Mouse (Mus musculus) cerebellum, postnatal 36 days (tissue): ENCODE results near the gene Tmem274.
"Not testable (repeated sequence)": the region's sequence is repeated elsewhere in the genome, so short reads cannot be mapped to it uniquely, and the experiment has no call there.

Experiments used
- DNase-seq, 2 experiments: peaks; one replicate each; pipeline ENCODE4 v3.0.0; 2021 to 2022; ENCODE audit warnings: mixed read lengths in 2 of 2

The Tmem274 gene

DNA sequence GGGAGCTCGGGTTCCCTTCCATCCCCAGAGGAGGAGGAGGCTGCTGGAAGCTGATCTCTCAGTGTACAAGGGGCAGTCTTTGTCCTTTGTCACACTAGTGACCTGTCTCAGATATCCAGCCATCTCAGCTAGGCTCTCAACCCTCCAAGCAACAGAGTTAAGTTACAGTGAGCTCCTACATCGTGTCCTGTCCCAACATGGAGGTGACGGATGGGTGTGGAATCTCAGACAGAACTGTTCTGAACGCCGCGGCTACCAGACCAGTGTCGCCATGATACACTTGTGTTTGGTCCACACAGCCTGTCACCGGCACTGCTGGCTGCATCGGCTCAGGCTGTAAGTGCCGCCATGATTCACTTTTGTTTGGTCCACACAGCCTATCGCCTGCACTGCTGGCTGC lies at the start of gene Tmem274:
Gene Tmem274 (plus strand): TSS at position 301 of the 400 bp plus-strand sequence.
- no peak for DNase-seq

DNA sequence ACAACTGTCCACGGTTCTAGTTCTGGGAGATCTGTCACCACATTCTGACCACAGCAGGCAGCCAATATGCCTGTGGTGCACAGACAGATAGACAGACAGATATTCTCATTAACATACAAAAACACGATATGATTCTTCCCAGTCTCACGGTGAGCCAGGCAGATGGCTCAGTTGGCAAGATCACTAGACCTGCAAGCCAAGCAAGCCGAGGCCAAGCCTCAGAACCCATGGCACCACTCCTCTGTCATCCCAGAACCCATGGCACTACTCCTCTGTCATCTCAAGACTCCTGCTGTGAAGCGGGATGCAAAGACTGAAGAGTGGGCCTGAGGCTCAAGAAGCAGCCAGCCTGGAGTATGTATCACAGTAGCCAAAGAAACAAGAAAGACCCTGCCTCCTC lies 47.6 kb upstream of the Tmem274 start:
- peak; percentile 83 to 84 for DNase-seq

DNA sequence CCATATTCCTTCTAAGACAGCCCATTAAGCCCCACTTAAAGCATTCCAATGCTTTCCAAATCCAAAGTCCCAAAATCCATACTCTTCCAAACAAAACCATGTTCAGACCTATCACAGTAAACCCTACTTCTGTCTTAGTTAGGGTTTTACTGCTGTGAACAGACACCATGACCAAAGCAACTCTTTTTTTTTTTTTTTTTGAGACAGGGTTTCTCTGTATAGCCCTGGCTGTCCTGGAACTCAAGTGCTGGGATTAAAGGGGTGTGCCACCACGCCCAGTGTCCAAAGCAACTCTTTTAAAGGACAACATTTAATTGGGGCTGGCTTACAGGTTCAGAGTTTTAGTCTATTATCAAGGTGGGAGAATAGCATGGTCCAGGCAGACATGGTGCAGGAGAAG lies 45.3 kb upstream of the Tmem274 start:
- DNase-seq = not testable (repeated sequence)

DNA sequence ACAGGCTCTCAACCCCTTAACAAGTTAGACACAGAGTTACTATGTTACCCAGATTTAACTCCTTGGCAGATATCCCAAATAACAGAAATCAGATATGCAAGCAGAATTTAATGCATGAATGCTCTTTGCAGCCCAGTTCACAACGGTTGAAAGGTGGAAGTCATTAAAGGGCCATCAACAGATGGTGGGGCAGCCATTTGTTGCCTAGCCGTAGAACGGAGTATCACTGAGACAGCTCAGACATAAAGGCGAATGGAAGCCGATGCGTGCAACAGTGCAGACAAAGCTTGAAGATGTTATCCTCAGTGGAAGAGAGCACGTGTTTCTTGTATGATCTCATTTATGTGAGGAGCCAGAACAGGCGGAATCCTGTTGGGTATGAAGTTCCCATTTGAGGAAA lies 36.6 kb upstream of the Tmem274 start:
- no peak for DNase-seq

DNA sequence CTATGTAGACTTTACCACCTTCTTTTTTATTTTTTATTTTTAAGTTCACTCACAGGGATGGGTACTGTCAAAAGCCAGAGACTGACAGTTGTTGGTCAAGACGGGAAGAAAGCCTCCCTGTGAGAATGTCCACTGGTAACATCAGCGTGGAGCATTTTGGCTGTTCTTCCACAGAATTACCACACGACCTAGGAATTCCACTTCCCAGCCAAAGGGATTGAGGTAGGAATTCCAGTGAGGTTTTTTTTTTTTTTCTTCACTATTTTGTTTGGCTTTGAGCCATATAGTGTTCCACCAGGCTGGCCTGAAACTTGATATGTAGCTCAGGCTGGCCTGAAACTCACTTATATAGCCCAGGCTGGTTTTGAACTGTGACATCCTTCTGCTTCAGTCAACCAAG lies 34.7 kb upstream of the Tmem274 start:
- no peak for DNase-seq

DNA sequence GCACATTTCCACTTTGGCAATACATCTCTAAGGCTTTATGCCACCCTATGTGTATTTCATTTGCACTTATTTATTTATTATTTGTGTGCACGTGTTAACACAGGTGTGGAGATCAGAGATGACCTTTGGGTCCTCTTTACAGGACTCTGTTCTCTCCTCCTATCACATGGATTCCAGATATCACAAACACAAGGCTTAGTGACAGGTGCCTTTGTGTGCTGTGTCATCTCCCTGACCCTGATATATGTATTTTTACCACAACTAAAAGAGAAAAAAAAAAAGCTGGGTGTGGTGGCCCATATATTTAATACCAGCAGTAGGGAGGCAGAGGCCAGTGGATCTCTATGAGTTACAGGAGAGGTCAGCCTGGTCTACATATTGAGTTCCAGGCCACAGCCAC lies 32.7 kb upstream of the Tmem274 start:
- DNase-seq = no peak

DNA sequence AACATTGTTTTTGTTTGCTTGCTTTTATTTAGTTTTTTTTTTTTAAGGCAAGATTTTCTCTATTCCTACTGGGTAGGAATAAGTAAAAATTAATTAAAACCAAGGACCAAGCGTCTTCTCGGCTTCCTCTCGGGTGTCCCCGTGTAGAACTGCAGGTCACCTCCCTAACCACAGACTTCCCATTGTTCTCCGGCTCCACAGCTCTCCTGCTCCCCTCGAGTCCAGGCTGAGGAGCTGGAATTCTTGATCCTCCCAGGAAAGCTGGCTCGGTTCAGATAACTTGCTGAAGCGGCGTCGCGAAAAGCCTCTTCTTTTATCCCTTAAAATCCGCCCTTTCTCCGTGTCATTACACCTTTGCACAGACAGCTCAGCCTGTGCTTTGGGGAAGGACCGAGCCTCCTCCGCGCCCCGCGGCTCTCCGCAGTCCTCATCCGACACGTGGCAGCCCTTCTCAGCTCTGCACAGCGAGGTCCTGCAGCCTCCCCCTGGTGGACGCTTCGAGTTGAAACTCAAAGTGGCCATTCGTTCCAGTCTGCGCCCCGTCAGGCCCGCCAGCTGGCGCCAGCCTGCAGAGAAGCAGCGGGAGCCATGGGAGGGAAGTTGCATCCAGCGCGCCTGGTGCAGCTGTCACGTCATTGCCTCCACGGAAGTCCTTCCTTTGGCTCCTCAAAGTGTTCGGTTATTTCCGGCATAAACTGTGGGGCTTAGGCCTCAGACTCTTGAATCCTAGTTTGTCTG lies 32.0 kb upstream of the Tmem274 start:
- DNase-seq = peak; percentile 88 to 92

DNA sequence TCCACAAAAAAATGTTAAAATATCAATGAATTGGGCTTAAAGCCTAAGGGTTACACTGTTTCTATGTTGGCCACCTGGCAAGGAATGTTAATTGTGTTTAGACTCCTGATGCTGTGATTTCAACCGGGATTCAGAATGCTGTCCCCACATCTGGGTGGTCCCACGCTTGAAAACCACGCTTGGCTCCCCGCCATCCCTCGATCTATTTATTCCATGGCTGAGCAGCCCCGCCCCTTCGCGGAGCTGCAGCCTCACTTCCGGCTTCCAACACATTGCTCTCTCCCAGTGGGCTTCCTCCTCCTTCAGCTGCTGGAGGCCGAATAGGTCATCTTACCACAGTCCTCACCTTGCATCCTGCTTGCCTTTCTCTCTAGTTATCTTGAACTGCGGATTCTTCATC lies 31.3 kb upstream of the Tmem274 start:
- peak; percentile 38 to 44 for DNase-seq

DNA sequence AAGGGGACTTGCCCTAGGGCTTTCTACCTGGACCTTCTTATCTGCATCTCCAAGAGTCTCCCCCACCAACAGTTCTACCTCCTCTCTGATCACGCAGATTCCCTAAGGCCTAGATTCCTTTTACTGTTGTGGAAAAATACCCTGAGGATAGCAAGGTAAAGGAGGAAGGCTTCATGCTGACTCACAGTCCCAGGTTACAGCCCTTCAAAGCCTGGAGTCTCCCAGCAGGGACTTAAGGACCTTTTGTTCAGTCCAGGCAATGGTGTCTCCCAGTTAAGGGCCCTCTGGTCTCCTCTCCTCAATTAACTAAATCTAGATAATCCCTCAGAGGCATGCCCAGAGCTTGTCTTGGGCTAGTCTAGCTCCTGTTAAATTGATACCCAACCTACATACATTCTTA lies 30.9 kb upstream of the Tmem274 start:
- no peak for DNase-seq

DNA sequence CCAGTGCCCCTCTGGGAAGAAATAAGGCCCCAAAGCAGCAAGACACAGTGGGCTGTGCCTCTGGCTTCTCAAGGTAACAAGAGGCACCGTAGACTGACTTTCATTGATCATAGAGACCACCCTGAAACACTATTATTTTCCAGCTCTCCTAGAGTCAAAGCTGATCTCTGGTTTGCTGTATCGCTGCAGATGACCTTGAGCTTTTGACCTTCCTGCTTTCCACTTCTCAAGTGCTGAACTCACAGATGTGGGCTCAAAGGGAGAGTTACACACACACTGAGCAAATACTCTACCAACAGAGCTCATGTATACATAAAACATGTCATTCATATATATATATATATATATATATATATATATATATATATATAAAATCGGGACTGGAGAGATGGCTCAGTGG lies 26.5 kb upstream of the Tmem274 start:
- no peak for DNase-seq

DNA sequence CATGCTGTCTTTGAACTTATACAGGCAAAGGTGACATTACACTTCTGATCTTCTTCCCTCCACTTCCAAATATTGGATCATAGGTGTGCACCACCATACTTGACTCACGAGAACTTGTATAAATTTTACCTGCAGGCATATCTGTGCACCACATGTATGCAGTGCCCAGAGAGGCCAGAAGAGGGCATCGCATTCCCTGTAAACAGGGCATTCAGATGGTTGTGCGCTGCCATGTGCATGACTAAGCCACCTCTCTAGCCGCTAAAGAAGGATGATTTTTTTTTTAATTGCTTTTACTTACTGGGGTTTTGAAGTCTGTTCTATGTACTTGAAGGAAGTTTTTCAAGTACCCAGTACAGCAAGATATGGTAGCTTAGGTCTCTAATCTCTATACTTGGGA lies 23.5 kb upstream of the Tmem274 start:
- DNase-seq = peak; percentile 46 to 56

DNA sequence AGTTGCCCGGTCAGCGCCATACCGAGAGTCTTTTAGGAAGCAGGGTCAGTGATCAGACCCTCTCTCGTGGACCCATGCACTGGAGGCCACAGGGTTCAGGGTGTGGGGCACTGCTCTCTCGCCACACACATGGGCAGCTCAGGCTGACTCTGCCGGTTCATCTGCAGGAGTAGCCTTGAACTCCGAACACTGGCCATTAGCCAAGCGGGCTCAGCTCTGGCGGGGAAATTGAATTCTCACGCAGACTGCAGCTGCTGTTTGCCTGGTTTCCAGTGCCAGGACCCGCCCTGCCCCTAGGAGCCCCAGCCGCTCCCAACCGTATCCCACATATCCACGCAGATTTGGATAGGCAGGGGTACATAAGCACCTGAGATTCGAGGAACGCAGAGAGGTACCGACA lies 22.9 kb upstream of the Tmem274 start:
- peak in 1 of 2 experiments; percentile 32 for DNase-seq

DNA sequence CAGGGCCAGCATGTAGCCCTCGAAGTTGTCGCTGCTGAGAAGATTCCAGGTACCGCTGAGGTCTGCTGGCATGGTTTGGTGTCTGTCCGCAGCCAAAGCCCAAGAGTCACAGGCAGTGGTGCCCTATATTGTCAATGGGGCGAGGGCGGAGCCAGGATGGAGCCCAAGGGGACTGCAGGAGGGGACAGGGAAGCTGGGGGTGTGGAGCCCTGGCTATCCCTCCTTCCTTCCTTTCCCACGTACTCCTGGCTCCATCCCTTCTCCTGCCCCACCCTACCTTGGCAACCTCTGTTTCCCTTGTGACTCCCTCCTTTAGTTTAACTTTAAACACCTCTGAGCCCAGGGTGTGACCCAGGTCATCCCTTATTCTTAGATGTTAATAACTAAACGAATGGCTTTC lies 22.3 kb upstream of the Tmem274 start, which contains the start of gene Rbp7:
Gene Rbp7 (minus strand): TSS at position 100 of the 400 bp plus-strand sequence.
- DNase-seq = no peak

DNA sequence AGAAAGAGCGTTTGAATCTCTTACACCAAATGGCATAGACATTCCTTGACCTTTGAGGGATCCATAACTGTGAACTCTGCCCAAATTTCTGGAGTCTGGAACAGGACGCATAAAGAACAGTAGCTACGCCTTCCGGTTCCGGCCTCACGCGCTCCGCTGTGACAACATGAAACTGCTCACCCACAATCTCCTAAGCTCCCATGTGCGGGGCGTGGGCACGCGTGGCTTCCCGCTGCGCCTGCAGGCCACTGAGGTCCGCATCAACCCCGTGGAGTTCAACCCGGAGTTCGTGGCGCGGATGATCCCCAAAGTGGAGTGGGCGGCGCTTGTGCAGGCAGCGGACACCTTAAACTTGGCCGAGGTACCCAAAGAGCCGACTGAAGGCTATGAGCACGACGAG lies 20.0 kb upstream of the Tmem274 start:
- DNase-seq = not testable (repeated sequence)

DNA sequence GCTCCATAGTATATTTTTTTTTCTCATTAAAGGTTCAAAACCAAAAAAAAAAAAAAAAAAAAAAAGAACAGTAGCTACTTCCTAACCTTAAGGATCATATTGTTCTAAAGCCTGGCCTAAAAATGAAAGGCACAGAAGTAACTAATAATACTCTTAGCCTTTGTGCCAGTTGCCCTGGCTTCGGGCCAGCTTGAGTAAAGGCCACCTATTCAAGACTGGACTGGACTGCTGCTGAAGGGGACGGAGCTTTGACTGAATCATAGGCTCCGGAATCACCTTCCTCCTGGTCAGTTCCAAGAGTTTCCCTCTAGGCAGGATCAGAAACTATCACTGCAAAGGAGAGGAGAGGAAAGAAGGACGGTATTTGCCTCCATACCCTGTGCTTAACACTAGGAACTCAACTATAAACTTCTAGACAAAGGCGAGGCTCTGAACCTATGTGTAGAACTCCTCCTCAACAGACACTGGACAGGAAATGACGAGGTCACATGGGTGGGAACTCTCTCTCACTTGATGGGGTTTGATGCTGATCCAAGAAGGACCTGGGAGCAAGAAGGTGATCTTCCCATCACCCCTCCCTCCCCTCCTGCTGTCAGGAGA lies 19.2 kb upstream of the Tmem274 start:
- peak; percentile 30 to 33 for DNase-seq

DNA sequence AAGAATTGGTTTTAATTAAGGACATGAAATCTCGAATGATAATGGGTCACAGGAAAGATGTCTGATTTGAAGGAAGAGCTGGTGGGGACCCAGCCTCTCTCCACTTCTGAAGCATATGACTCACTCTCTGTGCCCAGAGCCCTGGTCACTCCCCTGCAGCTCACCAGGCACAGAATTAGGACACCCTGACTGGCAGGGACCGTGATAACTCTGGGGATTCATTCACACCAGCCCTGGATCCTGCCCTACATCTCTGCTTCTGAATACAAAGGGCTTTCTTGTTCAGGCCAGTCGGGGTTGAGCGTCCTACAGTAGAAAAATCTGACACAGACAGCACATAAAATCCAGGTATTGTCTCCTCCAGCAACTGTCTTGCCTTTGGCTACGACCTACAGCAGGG lies 18.7 kb upstream of the Tmem274 start:
- DNase-seq = no peak

DNA sequence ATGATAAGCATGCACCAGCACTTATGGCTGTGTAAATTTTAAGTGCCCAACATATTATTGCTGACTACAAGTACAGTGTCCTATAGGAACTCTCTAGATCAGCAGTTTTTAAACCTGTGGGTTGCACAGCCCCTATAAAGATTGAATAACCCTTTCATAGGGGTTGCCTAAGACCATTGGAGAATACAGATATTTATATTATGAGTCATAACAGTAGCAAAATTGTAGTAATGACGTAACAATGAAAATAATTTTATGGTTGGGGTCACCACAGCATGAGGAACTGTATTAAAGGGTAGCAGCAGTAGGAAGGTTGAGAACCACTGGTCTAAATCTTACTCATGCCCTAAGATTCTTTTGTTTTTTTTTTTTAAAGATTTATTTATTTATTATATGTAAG lies 17.8 kb upstream of the Tmem274 start:
- no peak for DNase-seq

DNA sequence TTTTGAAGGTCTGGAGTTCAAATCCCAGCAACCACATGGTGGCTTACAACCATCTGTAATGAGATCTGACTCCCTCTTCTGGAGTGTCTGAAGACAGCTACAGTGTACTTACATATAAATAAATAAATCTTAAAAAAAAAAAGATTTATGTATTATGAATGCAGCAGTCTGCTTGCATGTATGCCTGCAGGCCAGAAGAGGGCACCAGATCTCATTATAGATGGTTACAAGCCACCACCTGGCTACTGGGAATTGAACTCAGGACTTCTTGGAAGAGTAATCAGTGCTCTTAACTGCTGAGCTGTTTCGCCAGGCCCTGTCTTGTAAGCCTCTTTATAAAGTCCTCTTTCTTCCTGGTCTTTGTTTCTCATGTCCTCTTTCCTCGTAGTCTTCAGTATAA lies 16.7 kb upstream of the Tmem274 start:
- not testable (repeated sequence) for DNase-seq

DNA sequence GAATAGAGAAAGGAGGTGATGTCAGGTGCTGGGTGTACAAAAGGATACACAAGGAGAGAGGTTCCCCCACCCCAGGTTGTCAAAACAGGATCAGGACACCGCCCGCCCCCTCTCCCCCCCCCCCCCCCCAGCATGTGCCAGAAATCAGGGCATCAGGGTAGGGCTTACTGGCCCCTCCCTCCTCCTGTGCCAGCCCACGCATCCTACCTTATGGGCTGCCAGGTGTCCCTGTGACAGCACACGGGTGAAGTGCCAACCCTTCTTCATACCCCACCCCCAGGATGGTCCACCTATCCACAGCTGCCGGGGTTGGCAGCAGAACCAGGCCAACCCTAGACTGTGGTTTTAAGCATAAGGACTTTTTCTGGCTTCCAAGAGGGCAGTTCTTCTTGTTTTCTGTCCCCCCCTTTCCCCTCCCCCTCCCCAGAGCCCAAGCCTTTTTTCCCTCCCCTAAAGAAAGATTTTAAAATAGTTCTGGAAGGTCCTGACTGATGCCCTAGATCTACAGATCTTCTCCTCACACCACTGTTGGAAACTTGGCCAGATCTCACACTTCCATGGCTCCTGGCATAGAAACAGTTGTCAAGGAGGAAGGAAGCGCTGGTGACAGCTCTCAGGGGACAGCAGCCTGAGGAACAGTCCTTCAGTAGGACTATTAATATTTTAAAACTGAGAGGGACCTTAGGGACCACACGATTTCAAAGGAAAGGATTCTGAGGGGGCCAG lies 15.4 kb upstream of the Tmem274 start:
- peak; percentile 75 to 83 for DNase-seq

DNA sequence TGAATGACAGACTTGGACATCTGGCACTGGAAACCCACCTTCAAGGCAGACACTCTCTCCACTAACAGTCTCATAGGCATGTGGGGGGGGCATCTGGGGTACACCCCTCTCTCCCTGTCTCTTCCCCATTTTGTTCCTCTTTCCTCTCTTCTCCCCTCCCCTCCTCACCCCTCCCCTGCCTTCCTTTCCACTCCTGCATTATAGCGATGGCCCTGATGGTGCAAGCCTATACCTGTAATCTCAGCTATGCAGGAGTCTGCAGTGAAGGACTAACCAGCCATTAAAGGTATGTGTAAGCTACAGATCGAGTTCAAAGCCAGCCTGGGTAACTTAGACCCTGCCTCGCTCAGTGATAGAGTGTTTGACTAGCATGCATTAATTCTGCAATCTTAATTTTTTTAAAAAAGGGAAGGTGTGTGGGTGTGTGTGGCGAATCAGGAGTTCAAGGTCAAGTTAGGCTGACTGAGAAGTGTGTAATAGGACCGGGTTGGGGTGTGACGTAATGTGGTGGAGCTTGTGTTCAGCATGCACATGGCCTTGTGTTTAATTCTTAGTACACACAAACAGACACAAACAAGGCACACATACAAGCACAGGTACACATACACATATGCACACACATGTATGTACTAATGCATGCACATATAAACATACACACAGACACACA lies 14.7 kb upstream of the Tmem274 start:
- peak in 1 of 2 experiments; percentile 23 for DNase-seq

DNA sequence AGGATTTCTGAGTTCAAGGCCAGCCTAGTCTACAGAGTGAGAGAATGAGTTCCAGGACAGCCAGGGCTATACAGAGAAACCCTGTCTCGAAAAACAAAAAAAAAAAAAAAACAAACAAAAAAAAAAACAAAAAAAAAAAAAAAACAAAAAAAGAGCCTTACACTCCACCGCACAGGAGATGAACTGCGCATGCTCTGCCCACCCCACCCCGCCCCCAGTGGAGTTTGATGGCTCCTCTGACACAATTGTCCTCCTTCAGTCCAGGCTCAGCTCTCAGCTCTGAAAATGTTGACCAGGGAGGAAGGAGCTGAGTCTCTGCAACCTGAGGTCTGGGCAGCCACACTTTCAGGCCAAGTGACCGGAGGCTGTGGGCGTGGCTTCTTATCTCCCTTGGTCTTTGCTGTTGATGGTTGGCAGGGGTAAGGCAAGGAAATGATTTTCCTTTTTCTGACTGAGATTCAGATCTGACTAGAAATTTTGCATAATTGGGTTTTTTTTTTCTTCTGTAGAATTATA lies 13.7 kb upstream of the Tmem274 start:
- no peak for DNase-seq

DNA sequence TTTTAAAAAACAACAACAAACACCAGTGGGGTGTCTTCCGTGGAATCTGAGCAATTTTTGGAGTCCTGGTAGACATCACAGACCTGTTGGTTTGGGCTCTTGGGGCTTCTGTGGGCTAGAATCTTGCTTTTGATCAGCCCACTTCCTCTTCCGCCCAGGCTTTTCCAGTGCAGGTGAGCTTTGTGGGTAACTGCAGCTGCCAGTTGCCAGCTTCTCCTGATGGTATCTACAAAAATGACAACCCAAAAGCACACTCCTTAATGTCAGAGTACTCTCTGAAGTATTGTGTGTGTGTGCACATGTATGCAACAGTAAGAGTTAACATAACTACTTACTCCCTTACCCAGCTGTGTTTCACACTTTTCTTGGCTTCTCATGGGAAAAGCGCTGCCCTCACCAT lies 7.6 kb upstream of the Tmem274 start:
- no peak for DNase-seq

DNA sequence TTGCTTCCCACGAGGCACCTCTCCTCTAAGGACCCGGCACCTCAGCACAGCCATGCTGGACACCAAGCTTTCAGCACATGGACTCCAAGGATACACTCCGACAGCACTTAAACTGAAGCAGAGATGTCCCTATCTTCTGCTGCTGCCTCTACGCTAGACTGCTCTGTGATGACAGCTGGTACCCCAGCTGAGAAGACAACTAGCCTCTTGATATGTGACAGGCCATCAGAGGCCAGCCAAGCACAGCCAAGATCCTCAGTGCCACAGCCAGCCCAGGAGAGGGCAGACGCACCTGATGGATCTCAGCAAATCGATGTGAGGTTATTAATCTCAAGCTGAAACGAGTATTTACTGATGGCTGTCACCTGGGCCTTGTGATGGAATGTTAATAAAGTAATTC lies 2.1 kb upstream of the Tmem274 start:
- DNase-seq = no peak
